ENCODE assay signal across 12 mouse cellular contexts in genomic region chr11:28760751-28761150, GRCm38 (mm10).
"Had no signal": no experiment of that assay in that cellular context is flagged by ENCODE, and none has a peak within 500 bp of the region (broad histone marks: within the 10 kb centered on the region; RNA-seq: fewer than 3 reads in every experiment).

No protein-coding gene starts in this region.

- DNase-seq: lung, adult 18-20 months; lung, embryonic 14.5 days; lung, postnatal 10 days; lung, postnatal 4 days; midbrain, embryonic 14.5 days; retina, postnatal 1 day; right cerebral cortex, adult 18-20 months; right cerebral cortex, postnatal 25 days; right cerebral cortex, postnatal 4 days; thymus, adult 2 months; thymus, postnatal 25 days; thymus, postnatal 4 days had no signal
